Mouse (Mus musculus): ENCODE data around the gene Aldh8a1.

DNA sequence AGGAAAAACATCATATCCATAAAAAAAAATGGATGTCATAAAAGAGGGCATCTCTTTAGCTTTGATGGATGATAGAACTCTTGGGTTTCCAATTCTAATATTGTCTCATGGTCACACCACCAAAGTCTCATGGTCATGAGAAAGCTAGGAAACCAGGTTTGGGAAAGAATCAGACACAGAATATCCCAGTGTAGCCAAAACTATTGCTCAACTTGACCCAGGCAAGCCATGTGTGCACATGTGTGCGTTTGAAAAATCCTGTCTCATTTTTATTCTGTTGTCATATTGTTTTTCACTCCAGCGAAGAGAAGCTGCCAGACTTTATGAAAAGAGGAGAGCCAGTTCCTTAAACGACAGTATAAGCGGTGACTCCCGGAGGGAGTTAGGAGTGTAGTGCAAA lies 33.6 kb downstream of the Aldh8a1 start:
- TF ChIP-seq POLR2A (IDR thresholded peaks at IDR 0.05; ENCODE audit: control insufficient read depth, extremely low read depth, insufficient read depth, low read length, poor library complexity) (no peak), CTCF (IDR thresholded peaks at IDR 0.05; ENCODE audit: borderline replicate concordance, control insufficient read depth, extremely low read depth, insufficient read depth, low read length, poor library complexity) (no peak)
